Mouse (Mus musculus): ENCODE results near the gene Pi4k2a. TPM values are rescaled to one million over a fixed set of nuclear protein-coding genes. Genes with fewer than 3 reads are reported as not detected.

Gene Pi4k2a
- polyA plus RNA-seq, 1 experiment from 2014 or later = 10.5 TPM

DNA sequence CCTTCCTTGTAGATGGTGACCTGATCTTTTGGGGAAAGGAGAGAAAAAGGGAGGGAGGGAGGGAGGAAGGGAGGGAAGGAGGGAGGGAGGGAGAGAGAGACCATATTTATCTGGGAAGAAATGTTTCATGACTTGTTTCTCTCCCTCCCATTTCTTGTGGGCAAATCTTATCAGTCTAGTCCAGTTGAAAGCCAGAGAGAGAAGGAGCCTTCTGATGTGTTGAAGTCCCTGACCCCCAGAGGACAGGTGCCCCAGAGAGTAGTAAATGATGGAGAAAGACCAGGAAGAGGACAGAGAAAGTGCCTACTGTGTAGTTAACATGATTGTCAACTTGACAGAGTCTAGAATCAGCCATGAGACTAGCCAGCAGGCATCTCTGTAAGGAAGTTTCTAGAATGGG, 44.8 kb downstream of the Pi4k2a start:
- ATAC-seq (ENCODE audit: insufficient read depth) = peak; percentile 54
- Histone ChIP-seq H3K4me1 (replicated peaks) (peaks cover 27% of the 10 kb centered on the region), H3K9me3 (replicated peaks) (no peaks in the 10 kb centered on the region), H3K4me3 (replicated peaks) (no peak overlapping the region), H3K4me2 (peak overlapping the region; percentile 3; the same call in 1 of the 2 replicates), H3K9ac (no peak overlapping the region), H3K36me3 (replicated peaks) (no peaks in the 10 kb centered on the region), H3K27me3 (no peaks in the 10 kb centered on the region), H3K27ac (replicated peaks) (0 out of 2 replicates have a peak overlapping the region, but pooled peaks have one; percentile 1)

- H3K4me2 ChIP-seq = no peak overlapping the region
- no peaks in the 10 kb centered on the region for H3K27me3 ChIP-seq
- 44% methylated on average over 5 of the region's 5 CpGs for WGBS (ENCODE audit: insufficient replicate concordance)
- no peaks in the 10 kb centered on the region for H3K36me3 ChIP-seq (replicated peaks)
- no peak overlapping the region for H3K4me3 ChIP-seq (replicated peaks)
- ATAC-seq (ENCODE audit: insufficient read depth) = no peak
- H3K9me3 ChIP-seq (replicated peaks) = no peaks in the 10 kb centered on the region
- no peak overlapping the region for H3K9ac ChIP-seq
- no peak overlapping the region for H3K27ac ChIP-seq (replicated peaks)
- H3K4me1 ChIP-seq (replicated peaks) = peaks cover 24% of the 10 kb centered on the region
These were observed 45.9 kb downstream of the Pi4k2a start for GRCm38 (mm10) chr19:42136126-42136525.

DNA sequence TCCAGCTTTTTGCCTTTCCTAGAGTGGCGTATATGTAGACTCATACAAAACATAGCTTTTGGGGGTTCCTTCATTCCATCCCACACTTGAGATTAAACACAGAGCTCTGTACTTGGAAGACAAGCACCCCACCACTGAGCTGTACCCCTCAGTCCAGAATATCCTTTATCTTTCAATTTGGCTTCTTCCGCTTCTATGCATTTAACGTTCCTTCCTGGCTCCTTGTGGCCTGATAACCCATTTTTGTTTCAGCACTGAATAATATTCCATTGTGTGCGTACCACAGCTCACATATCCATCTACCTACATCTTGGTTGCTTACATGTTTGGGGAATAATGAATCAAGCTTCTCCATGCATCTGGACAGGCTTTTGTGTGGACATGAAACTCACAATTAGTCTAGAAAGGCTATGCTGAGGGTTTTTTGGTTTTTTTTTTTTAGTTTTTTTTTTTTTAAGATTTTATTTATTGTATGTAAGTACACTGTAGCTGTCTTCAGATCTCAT, 47.0 kb downstream of the Pi4k2a start:
- no peak overlapping the region for H3K4me3 ChIP-seq (replicated peaks)
- ATAC-seq (ENCODE audit: insufficient read depth) = no peak
- 67% methylated on average over 4 of the region's 4 CpGs for WGBS (ENCODE audit: insufficient replicate concordance)
- H3K27ac ChIP-seq (replicated peaks) = no peak overlapping the region
- H3K4me2 ChIP-seq = no peak overlapping the region
- H3K9me3 ChIP-seq (replicated peaks) = no peaks in the 10 kb centered on the region
- no peaks in the 10 kb centered on the region for H3K36me3 ChIP-seq (replicated peaks)
- H3K27me3 ChIP-seq = no peaks in the 10 kb centered on the region
- H3K4me1 ChIP-seq (replicated peaks) = peaks cover 21% of the 10 kb centered on the region
- H3K9ac ChIP-seq = no peak overlapping the region

GRCm38 (mm10) chr19:42138517-42139285, 48.4 kb downstream of the Pi4k2a start:
- Histone ChIP-seq H3K4me1 (replicated peaks) (peaks cover 21% of the 10 kb centered on the region), H3K9me3 (replicated peaks) (no peaks in the 10 kb centered on the region), H3K27ac (replicated peaks) (no peak overlapping the region), H3K4me2 (no peak overlapping the region), H3K27me3 (no peaks in the 10 kb centered on the region), H3K36me3 (replicated peaks) (no peaks in the 10 kb centered on the region), H3K4me3 (replicated peaks) (no peak overlapping the region), H3K9ac (no peak overlapping the region)
- ATAC-seq (ENCODE audit: insufficient read depth) = no peak
- 68% methylated on average over 15 of the region's 15 CpGs for WGBS (ENCODE audit: insufficient replicate concordance)

DNA sequence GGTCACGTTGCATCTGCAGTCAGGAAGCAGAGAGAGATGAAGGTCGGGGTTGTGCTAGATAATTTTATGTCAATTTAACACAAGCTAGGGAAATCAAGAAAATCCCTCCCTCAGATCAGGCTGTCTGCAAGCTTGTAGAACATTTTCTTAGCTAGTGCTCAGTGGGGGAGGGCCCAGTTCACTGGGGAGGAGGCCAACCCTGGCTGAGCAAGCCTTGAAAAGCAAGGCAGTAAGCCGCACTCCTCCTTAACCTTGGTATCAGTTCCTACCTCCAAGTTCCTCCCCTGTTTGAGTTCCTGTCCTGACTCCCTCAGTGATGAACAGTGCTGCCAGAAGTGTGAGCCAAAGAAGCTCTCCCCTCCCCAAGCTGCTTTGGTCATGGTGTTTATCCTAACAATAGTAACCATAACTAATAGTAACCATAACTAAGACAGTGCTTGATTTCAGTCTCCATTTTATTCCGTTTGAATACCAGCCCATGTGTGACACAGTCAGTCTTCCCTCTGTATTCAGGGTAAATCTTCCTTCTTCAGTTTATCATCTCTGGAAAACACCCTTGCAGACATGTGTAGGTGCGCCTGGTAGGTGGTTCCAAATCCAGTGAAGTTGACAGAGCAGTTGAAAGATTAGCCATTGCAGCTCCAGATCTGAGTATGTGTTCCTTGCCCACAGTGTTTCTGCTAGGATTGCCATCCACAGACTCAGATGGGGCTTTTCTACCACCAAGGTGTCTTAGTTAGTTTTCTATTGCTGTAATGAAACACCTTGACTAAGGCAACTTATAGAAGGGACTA, 49.7 kb downstream of the Pi4k2a start:
- no peak overlapping the region for H3K4me3 ChIP-seq (replicated peaks)
- H3K36me3 ChIP-seq (replicated peaks) = no peaks in the 10 kb centered on the region
- H3K27ac ChIP-seq (replicated peaks) = no peak overlapping the region
- peaks cover 3% of the 10 kb centered on the region; the same call in 1 of the 2 replicates for H3K27me3 ChIP-seq
- no peaks in the 10 kb centered on the region for H3K9me3 ChIP-seq (replicated peaks)
- no peak overlapping the region for H3K4me2 ChIP-seq
- no peak for ATAC-seq (ENCODE audit: insufficient read depth)
- H3K9ac ChIP-seq = no peak overlapping the region
- WGBS (ENCODE audit: insufficient replicate concordance) = 61% methylated on average over 5 of the region's 5 CpGs
- peaks cover 15% of the 10 kb centered on the region for H3K4me1 ChIP-seq (replicated peaks)

DNA sequence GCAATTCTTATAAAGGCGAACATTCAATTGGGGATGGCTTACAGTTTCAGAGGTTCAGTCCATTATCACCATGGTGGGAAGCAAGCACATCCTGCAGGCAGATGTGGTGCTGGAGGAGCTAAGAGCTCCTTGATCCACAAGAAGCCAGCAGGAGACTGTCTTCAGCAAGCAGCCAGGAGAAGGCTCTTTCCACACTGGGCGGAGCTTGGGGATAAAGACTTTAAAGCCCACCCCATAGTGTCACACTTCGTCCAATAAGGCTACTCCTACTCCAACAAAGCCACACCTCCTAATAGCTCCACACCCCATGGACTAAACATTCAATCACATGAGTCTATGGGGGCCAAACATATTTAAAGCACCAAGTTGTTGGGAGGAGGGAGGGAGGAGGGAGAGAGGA, 51.7 kb downstream of the Pi4k2a start:
- Histone ChIP-seq H3K36me3 (replicated peaks) (no peaks in the 10 kb centered on the region), H3K27me3 (peaks cover 24% of the 10 kb centered on the region), H3K9ac (no peak overlapping the region), H3K4me2 (no peak overlapping the region), H3K27ac (replicated peaks) (no peak overlapping the region), H3K9me3 (replicated peaks) (no peaks in the 10 kb centered on the region), H3K4me3 (replicated peaks) (no peak overlapping the region), H3K4me1 (replicated peaks) (peaks cover 16% of the 10 kb centered on the region)
- 65% methylated on average over 3 of the region's 3 CpGs for WGBS (ENCODE audit: insufficient replicate concordance)
- ATAC-seq (ENCODE audit: insufficient read depth) = no peak

GRCm38 (mm10) chr19:42142757-42143156, 52.5 kb downstream of the Pi4k2a start:
- Histone ChIP-seq H3K4me3 (replicated peaks) (no peak overlapping the region), H3K27me3 (peaks cover 31% of the 10 kb centered on the region), H3K9ac (no peak overlapping the region), H3K9me3 (replicated peaks) (no peaks in the 10 kb centered on the region), H3K4me2 (no peak overlapping the region), H3K4me1 (replicated peaks) (peaks cover 21% of the 10 kb centered on the region), H3K36me3 (replicated peaks) (no peaks in the 10 kb centered on the region), H3K27ac (replicated peaks) (no peak overlapping the region)
- 69% methylated on average over 2 of the region's 2 CpGs for WGBS (ENCODE audit: insufficient replicate concordance)
- no peak for ATAC-seq (ENCODE audit: insufficient read depth)

DNA sequence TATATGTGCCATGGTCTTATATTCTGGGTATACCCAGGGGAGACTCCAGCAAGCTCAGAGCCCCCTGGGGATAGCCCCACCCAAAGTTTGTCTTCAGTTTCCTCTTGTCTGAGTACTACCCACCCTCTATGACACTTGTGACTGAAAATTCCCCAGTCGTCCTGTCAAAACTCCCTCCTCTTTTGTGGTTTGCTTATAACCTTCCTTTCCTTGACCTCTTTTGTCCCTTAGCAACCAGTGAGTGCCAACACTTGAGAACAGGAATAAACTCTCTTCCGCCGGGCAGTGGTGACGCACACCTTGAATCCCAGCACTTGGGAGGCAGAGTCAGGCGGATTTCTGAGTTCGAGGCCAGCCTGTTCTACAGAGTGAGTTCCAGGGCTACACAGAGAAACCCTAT, 53.8 kb downstream of the Pi4k2a start:
- no peak overlapping the region for H3K4me2 ChIP-seq
- no peak overlapping the region for H3K27ac ChIP-seq (replicated peaks)
- H3K27me3 ChIP-seq = peaks cover 44% of the 10 kb centered on the region
- H3K4me1 ChIP-seq (replicated peaks) = peaks cover 34% of the 10 kb centered on the region
- no peaks in the 10 kb centered on the region for H3K36me3 ChIP-seq (replicated peaks)
- WGBS (ENCODE audit: insufficient replicate concordance) = 35% methylated on average over 6 of the region's 6 CpGs
- H3K9me3 ChIP-seq (replicated peaks) = no peaks in the 10 kb centered on the region
- ATAC-seq (ENCODE audit: insufficient read depth) = no peak
- H3K9ac ChIP-seq = no peak overlapping the region
- H3K4me3 ChIP-seq (replicated peaks) = no peak overlapping the region

DNA sequence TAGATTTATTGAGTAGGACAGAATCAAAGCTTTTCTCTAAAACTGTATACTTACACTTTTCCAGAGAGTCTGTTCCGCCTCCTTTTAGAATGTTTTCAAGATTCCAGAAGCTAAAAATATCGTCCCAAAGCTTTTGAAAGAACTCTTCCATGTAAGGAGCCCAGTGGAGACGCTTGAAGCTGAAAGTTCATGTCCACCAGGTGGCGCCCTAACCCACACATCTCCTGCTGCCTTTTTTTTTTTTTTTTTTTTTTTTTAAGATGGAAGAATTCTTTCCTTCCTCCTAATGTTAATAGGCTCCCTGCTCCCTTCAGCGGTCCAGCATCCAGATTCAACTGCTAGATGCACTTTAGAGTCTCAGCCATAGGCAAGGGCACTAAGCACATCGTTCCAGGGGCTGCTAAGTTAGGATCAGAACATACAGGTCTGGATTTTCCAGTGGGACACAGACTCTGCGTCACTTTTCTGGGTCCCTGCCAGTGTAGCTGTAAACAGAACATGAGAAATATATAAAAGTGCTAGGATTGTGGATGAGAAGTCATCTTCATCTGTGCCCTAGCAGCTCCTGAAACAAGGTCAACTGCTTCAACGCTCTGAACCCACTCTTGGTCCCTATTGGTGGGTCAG, 54.4 kb downstream of the Pi4k2a start:
- no peaks in the 10 kb centered on the region for H3K9me3 ChIP-seq (replicated peaks)
- 27% methylated on average over 8 of the region's 8 CpGs for WGBS (ENCODE audit: insufficient replicate concordance)
- H3K4me2 ChIP-seq = no peak overlapping the region
- peaks cover 50% of the 10 kb centered on the region for H3K27me3 ChIP-seq
- H3K4me1 ChIP-seq (replicated peaks) = peaks cover 40% of the 10 kb centered on the region
- H3K27ac ChIP-seq (replicated peaks) = no peak overlapping the region
- H3K9ac ChIP-seq = no peak overlapping the region
- ATAC-seq (ENCODE audit: insufficient read depth) = no peak
- no peak overlapping the region for H3K4me3 ChIP-seq (replicated peaks)
- no peaks in the 10 kb centered on the region for H3K36me3 ChIP-seq (replicated peaks)

DNA sequence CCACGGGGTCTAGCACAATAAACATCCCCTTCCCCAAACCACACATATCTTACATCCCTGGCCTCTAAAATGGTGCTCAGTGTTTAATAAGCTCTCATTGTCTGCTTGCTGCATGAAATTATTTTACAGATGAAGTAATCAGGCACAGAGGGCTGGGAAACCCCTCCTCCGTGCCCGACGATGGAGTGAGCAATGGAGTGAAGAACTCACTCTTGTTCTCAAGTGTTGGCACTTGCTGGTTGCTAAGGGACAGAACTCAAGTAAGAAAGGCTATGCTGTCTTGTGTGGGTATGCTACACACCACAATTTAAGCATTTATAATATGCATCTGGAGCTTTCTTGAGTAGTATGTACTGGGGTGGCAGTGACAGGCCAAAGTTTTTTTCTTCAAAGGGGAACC, 54.9 kb downstream of the Pi4k2a start:
- WGBS (ENCODE audit: insufficient replicate concordance) = 45% methylated on average over 4 of the region's 4 CpGs
- Histone ChIP-seq H3K4me1 (replicated peaks) (peaks cover 43% of the 10 kb centered on the region), H3K9ac (no peak overlapping the region)

GRCm38 (mm10) chr19:42145731-42146130, 55.5 kb downstream of the Pi4k2a start:
- no peak overlapping the region for H3K9ac ChIP-seq
- peaks cover 53% of the 10 kb centered on the region for H3K27me3 ChIP-seq
- no peaks in the 10 kb centered on the region for H3K9me3 ChIP-seq (replicated peaks)
- no peak overlapping the region for H3K4me2 ChIP-seq
- H3K4me3 ChIP-seq (replicated peaks) = no peak overlapping the region
- WGBS (ENCODE audit: insufficient replicate concordance) = 66% methylated on average over 2 of the region's 2 CpGs
- no peak for ATAC-seq (ENCODE audit: insufficient read depth)
- peak overlapping the region; percentile 78; the same call in 1 of the 2 replicates for H3K27ac ChIP-seq (replicated peaks)
- H3K36me3 ChIP-seq (replicated peaks) = no peaks in the 10 kb centered on the region
- peaks cover 48% of the 10 kb centered on the region for H3K4me1 ChIP-seq (replicated peaks)

More for the DNA sequence above, 54.9 kb downstream of the Pi4k2a start:
- H3K4me2 ChIP-seq = no peak overlapping the region
- H3K27me3 ChIP-seq = peaks cover 53% of the 10 kb centered on the region
- H3K9me3 ChIP-seq (replicated peaks) = no peaks in the 10 kb centered on the region
- ATAC-seq (ENCODE audit: insufficient read depth) = no peak
- H3K4me3 ChIP-seq (replicated peaks) = no peak overlapping the region
- H3K27ac ChIP-seq (replicated peaks) = no peak overlapping the region
- no peaks in the 10 kb centered on the region for H3K36me3 ChIP-seq (replicated peaks)
